Comparison of ENCODE assay signal across 8 mouse cellular contexts in genomic region chr1:87852081-87852790, GRCm38 (mm10). TPM values are rescaled to one million over a fixed set of nuclear protein-coding genes. Genes with fewer than 3 reads are reported as not detected.
DNase-seq lines count a peak whose midpoint lies in the region; ATAC-seq and TF ChIP-seq lines count a peak whose summit lies in the region.

No protein-coding gene starts in this region.

- intact Hi-C loops in heart, postnatal 25 days (cut with DNase I) = loop anchor here (2.0 to 5.0 kb wide), 2 partner anchors 25 to 60 kb away; no protein-coding TSS in a partner anchor

- no peaks in the 10 kb centered on the region for H3K9me3 ChIP-seq in heart, embryonic 11.5 days (replicated peaks; ENCODE audit: control insufficient read depth, low read length)
- no peaks in the 10 kb centered on the region for H3K9me3 ChIP-seq in E14TG2a.4 (ENCODE audit: low read length)
- no peaks in the 10 kb centered on the region for H3K9me3 ChIP-seq in heart, postnatal 0 days (replicated peaks; ENCODE audit: control insufficient read depth, low read length)

- WGBS in heart, embryonic 11.5 days (ENCODE audit: insufficient replicate concordance) = 49% methylated on average over 5 of the region's 5 CpGs
- 57% methylated on average over 5 of the region's 5 CpGs for WGBS in heart, postnatal 0 days
- 61% methylated on average over 5 of the region's 5 CpGs for WGBS in macrophage (ENCODE audit: missing documents)

- peaks cover 28% of the 10 kb centered on the region for H3K4me1 ChIP-seq in heart, embryonic 11.5 days (ENCODE audit: control insufficient read depth, insufficient read depth, low read length)
- peaks cover 26% of the 10 kb centered on the region for H3K4me1 ChIP-seq in E14TG2a.4 (replicated peaks; ENCODE audit: low read depth, low read length)
- H3K4me1 ChIP-seq in heart, postnatal 0 days (ENCODE audit: control insufficient read depth, insufficient read depth) = peaks cover 46% of the 10 kb centered on the region

- peak overlapping the region; percentile 92; the same call in 1 of the 2 replicates for H3K4me3 ChIP-seq in heart, embryonic 11.5 days (ENCODE audit: low read depth, low read length)
- H3K4me3 ChIP-seq in E14TG2a.4 (replicated peaks; ENCODE audit: low read length) (peak overlapping the region; percentile 64), macrophage (ENCODE audit: inconsistent target) (no peak overlapping the region; the same call in 1 of the 2 replicates)
- peak overlapping the region; percentile 87; the same call in 1 of the 2 replicates for H3K4me3 ChIP-seq in heart, postnatal 0 days (ENCODE audit: low read depth, low read length)

- H3K27ac ChIP-seq in heart, embryonic 11.5 days (ENCODE audit: low read depth, low read length) = no peak overlapping the region
- peak overlapping the region; percentile 14 for H3K27ac ChIP-seq in heart, postnatal 0 days (ENCODE audit: low read depth)
- H3K27ac ChIP-seq in macrophage = peak overlapping the region; percentile 97

- no peaks in the 10 kb centered on the region for H3K36me3 ChIP-seq in heart, embryonic 11.5 days (ENCODE audit: control insufficient read depth, insufficient read depth, low read length)
- H3K36me3 ChIP-seq in E14TG2a.4 (ENCODE audit: insufficient read depth, low read length) = no peaks in the 10 kb centered on the region
- H3K36me3 ChIP-seq in heart, postnatal 0 days (replicated peaks; ENCODE audit: control insufficient read depth, insufficient read depth, low read length) = no peaks in the 10 kb centered on the region
- H3K36me3 ChIP-seq in macrophage (ENCODE audit: inconsistent target) = no peaks in the 10 kb centered on the region

- no peak for TF ChIP-seq CTCF in E14TG2a.4 (conservative IDR thresholded peaks at IDR 0.05; ENCODE audit: low read length)
- TF ChIP-seq CTCF in heart, postnatal 0 days (IDR thresholded peaks at IDR 0.05; ENCODE audit: low read depth) = no peak

- peak overlapping the region; percentile 63 for H3K9ac ChIP-seq in heart, embryonic 11.5 days (ENCODE audit: low read depth, low read length)
- peak overlapping the region; percentile 85; the same call in 1 of the 2 replicates for H3K9ac ChIP-seq in heart, postnatal 0 days (replicated peaks; ENCODE audit: low read depth, low read length)

- H3K4me2 ChIP-seq in heart, embryonic 11.5 days = peak overlapping the region; percentile 98
- peak overlapping the region; percentile 90 for H3K4me2 ChIP-seq in heart, postnatal 0 days (ENCODE audit: low read depth, low read length)

- no peak for DNase-seq in heart, postnatal 25 days (ENCODE audit: low spot score)
- no peak for DNase-seq in heart, postnatal 0 days (ENCODE audit: low spot score)
- DNase-seq in urinary bladder, postnatal 14 days (ENCODE audit: low spot score) = no peak
- DNase-seq in cerebellum, postnatal 4 days (ENCODE audit: low spot score in 2 of 2) = no peak

- no peak for TF ChIP-seq EP300 in heart, postnatal 0 days (IDR thresholded peaks at IDR 0.05; ENCODE audit: low read depth)

- ATAC-seq in heart, embryonic 11.5 days (replicated peaks; ENCODE audit: insufficient number of reproducible peaks, low FRiP score, low TSS enrichment) = no peak
- no peak for ATAC-seq in heart, postnatal 0 days (ENCODE audit: insufficient read depth, low read depth)
- ATAC-seq in frontal cortex, adult (ENCODE audit: low TSS enrichment) = no peak

- H3K79me2 ChIP-seq in macrophage (ENCODE audit: inconsistent target) = peaks cover 37% of the 10 kb centered on the region

- H3K27me3 ChIP-seq in heart, embryonic 11.5 days (ENCODE audit: control insufficient read depth, insufficient read depth, low read length) = no peaks in the 10 kb centered on the region; the same call in 1 of the 2 replicates
- peaks cover 31% of the 10 kb centered on the region for H3K27me3 ChIP-seq in E14TG2a.4 (ENCODE audit: insufficient read depth, low read length)
- H3K27me3 ChIP-seq in heart, postnatal 0 days (ENCODE audit: control insufficient read depth, insufficient read depth, low read length) = no peaks in the 10 kb centered on the region

RNA-seq across cellular contexts. Expression of gene Dgkd, which starts 0.9 kb away (rescaled TPM):
- polyA plus RNA-seq in heart, embryonic 11.5 days (2014; fragmentation: Nextera tagmentation; extraction: Ambion mirVana) = 22.2 and 24.2 TPM in 2 replicates
- 10 to 100 TPM; 56.5 to 56.7 TPM for total RNA-seq in heart, postnatal 25 days (2021)
- total RNA-seq in heart, postnatal 0 days (2014; rRNA removed; ENCODE audit: low replicate concordance) = 37.3 and 40.5 TPM in 2 replicates
- 12.4 and 14.1 TPM in 2 replicates for polyA plus RNA-seq in heart, postnatal 0 days (2015; fragmentation: Nextera tagmentation; extraction: Ambion mirVana)
- 100 to 1,000 TPM in 20 of 26 experiments, 10 to 100 TPM in 6; 34.5 to 425 (median 135) TPM for total RNA-seq in macrophage (2018; cell fraction: chromatin; rRNA removed)
- 10 to 100 TPM; 22.3 to 84.2 (median 40.3) TPM for total RNA-seq in macrophage (2018; cell fraction: cytosol; rRNA removed)
- total RNA-seq in macrophage (2018; cell fraction: nucleus; rRNA removed) = 100 to 1,000 TPM in 9 of 26 experiments, 10 to 100 TPM in 17; 36.1 to 233 (median 76.6) TPM
- 33.2 to 62.9 TPM (median 58.3 TPM) in 3 replicates for polyA plus RNA-seq in macrophage (2018)

RNA-seq across cellular contexts. Expression of gene Sag, which starts 48.8 kb away (rescaled TPM):
- 1.2 and 1.5 TPM in 2 replicates for polyA plus RNA-seq in heart, embryonic 11.5 days (2014; fragmentation: Nextera tagmentation; extraction: Ambion mirVana)
- under 1 TPM; 0.20 to 0.39 TPM for total RNA-seq in heart, postnatal 25 days (2021)
- 0.11 TPM in 1 of 2 replicates, not detected in the other for total RNA-seq in heart, postnatal 0 days (2014; rRNA removed; ENCODE audit: low replicate concordance)
- 0.31 and 0.40 TPM in 2 replicates for polyA plus RNA-seq in heart, postnatal 0 days (2015; fragmentation: Nextera tagmentation; extraction: Ambion mirVana)
- total RNA-seq in macrophage (2018; cell fraction: chromatin; rRNA removed) = 10 to 100 TPM in 16 of 26 experiments, 1 to 10 TPM in 9, under 1 TPM in 1; 0.96 to 24.1 (median 11.8) TPM
- total RNA-seq in macrophage (2018; cell fraction: cytosol; rRNA removed) = under 1 TPM; 0.11 to 0.80 (median 0.37) TPM
- total RNA-seq in macrophage (2018; cell fraction: nucleus; rRNA removed) = 10 to 100 TPM in 1 of 26 experiments, 1 to 10 TPM in 24, under 1 TPM in 1; 0.35 to 12.0 (median 4.4) TPM
- polyA plus RNA-seq in macrophage (2018) = 0.50 to 0.83 TPM (median 0.62 TPM) in 3 replicates
